Mouse (Mus musculus) ovary, postnatal 10 days (tissue): Measurements from ENCODE around the gene Samhd1.
A peak's percentile ranks its signal among the peaks of the same experiment; 100 is the strongest.
"Not testable (repeated sequence)": the region's sequence is repeated elsewhere in the genome, so short reads cannot be mapped to it uniquely, and the experiment has no call there.

ENCODE experiments used
- DNase-seq: peaks from one replicate; pipeline ENCODE4 v3.0.0; 2022; ENCODE audit warnings: low spot score

Samhd1 gene

DNA sequence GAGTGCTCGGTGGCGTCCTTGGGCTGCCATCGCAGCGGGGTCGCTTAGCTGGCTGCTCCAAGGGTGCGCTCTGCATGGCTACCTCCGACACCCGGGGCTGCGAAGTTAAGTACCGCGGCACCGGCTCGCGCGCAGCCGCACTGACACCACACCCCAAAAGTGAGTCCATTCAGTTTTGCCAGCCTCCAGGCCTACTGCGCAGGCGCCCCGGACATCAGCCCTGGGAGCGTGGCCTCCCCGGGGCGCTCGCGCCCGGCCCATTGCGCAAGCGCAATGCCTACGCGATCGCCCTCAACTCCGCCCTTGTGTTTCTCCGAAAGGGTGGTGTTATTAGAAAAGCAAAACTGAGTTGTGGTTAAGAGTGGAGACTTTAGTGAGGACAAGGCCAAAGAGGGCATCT is at the start of gene Samhd1:
Gene Samhd1 (minus strand): TSS at position 252 of the 400 bp plus-strand sequence.
- peak; percentile 86 for DNase-seq

DNA sequence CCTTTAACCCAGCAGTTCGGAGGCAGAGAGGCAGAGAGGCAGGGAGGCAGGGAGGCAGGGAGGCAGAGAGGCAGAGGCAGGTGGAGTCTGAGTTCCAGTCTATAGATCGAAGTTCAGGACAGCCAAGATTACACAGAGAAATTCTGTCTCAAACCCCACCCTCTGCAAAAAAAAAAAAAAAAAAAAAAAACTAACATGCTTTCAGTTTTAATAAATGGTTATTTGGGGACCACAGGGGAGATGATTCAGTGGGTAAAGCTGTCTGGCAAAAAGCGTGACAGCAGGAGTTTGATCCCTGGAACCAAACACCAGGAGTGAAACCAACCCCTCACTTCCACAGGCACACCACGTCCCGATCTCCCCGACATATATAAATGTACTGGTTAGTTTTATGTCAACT is 43.1 kb upstream of the Samhd1 start:
- DNase-seq, result no peak

DNA sequence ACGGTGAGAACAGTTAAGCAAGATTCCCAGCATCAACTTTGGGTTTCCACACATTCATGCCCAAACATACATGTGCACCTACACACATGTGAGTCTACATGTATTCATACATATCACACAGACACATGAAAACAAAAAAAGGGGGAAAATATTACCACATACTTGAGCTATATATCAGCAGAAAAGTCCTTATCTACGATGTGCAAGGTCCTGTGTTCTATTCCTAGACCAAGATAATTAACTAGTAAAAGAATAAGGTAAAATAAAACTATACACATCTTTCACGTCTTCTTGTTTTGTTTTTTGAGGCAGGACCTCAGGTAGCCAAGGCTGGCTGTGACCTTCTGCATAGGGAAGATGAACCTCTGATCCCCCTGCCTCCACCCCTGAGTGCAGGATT is 41.2 kb upstream of the Samhd1 start:
- DNase-seq, result no peak

DNA sequence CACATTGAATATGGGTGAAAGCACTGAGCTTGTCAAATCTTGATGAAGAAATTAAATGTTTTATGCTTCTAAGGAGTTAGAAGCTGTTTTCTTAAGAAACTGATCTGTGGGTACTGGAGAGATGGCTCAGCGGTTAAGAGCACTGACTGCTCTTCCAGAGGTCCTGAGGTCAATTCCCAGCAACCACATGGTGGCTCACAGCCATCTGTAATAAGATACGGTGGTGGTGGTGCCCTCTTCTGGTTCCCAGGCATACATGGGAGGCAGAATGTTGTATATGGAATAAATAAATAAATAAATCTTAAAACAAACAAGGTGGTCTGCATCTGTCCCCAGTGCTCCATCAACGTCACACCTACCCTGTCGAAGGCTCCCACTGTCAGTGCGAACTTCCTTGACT is 39.4 kb upstream of the Samhd1 start:
- DNase-seq, result no peak

DNA sequence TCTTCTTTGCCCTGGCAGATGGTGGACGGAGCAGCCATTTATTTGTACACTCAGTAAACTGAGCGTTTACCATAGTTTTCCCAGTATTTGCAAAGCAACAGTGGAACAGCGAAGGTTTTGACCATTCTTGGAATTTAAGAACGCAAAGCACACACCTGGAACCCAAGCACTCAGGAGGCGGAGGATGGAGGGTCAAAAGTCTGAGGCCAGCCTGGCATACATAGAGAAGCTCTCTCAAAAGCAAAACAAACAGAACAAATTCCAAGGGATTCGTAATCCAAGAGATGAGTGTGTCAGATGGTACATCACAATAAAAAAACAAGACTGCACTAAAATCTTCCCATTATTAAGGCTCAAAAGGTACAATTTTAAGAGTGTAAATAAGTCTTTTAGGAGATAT is 38.5 kb upstream of the Samhd1 start:
- no peak for DNase-seq

DNA sequence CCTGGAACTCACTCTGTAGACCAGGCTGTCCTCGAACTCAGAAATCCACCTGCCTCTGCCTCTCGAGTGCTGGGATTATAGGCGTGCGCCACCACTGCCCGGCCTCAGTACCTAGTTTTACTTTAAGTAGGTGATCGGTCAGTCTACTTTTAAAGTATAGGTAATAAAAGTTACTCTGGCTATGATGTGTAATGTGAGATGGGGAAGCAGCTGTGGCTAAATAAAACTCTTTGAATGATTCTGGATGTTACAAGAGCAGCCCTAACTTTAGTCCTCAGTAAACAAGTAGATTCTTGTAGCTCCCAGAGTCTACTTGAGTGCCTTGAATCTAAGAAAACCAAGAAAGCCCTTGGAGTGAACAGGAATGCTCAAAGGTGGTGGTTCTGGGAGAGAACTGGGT is 37.9 kb upstream of the Samhd1 start:
- no peak for DNase-seq

DNA sequence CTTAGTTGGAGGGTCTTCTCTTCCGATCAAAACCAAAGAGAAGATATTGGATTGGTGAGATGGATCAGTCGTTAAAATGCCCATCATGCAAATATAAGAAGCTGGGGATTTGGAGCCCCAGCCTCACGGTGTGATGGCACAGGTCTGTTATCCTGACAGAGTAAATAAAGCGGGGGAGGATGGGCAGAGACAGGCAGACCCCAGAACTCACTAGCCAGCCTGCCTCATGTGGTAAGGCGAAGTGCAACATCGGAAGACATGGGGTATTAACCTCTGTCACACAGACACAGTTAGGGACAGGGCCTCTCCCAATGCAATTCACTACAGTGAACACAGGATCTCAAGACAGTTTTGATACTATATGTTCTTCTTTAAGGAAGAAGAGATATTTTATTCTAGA is 35.6 kb upstream of the Samhd1 start:
- DNase-seq, result no peak

DNA sequence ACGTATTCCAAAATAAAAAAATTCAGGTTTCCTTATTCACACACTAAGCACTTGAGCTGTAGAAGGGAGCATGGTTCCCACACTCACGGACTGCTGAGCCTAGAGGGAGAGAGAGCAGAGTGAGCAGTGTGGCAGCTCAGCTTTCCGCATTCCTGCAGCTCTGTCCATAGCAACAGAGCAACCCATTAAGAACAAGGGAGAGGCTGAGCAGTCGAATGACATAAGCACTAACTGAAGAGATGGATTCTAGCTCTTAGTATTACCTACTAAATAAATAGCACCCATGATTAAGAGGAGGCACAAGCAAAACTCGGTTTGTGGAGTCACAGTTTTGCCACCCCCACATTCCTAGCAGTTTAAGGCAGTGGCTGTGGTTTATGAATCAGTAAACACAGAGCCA is 35.1 kb upstream of the Samhd1 start:
- no peak for DNase-seq

DNA sequence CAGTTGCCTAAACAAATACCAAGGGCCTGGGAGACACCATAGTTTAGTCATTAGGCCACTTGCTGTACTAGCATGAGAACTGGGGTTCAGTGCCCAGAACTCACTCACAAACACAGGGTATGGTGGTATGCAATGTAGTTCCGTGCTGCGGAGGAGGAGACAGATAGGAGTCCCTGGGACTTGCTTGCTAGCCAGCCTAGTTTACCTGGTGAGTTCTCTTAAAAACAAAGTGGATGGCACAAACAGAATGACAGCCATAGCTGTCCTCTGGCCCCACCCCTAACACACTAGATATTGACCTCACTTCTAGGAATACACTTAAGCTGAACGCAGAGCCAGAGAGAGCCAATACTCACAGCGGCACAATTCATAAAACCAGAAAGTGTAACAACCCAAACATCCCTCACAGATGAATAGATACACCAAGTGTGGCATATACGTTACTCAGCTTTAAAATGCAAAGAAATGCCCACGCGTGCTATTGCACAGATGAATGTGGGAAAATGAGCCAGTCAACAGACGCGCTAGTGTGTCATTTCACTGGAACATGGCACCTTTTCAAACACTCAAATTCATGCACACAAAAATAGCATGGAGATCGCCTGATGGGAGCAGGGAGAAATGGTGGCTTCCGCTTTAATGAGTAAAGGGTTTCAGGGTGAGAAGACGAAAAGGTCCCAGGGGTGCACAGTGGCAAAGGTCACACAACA is 31.5 kb upstream of the Samhd1 start:
- DNase-seq, result no peak

DNA sequence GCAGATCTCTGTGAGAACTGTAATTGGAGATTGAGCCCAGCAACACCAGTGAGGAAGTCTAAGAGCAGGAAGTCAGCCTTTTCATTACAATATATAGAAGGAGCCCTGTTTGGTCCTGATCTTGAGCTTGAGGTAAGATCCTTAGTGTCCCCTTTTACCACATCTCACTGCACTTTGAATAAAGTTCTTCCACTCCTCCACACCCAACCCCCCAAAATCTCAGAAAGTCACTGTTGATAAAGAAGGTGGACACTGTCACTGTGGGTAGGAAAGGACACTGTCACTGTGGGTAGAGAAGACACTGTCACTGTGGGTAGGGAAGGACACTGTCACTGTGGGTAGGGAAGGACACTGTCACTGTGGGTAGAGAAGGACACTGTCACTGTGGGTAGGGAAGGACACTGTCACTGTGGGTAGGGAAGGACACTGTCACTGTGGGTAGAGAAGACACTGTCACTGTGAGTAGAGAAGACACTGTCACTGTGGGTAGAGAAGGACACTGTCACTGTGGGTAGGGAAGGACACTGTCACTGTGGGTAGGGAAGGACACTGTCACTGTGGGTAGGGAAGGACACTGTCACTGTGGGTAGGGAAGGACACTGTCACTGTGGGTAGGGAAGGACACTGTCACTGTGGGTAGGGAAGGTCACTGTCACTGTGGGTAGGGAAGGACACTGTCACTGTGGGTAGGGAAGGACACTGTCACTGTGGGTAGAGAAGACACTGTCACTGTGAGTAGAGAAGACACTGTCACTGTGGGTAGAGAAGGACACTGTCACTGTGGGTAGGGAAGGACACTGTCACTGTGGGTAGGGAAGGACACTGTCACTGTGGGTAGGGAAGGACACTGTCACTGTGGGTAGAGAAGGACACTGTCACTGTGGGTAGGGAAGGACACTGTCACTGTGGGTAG is 30.5 kb upstream of the Samhd1 start:
- not testable (repeated sequence) for DNase-seq

DNA sequence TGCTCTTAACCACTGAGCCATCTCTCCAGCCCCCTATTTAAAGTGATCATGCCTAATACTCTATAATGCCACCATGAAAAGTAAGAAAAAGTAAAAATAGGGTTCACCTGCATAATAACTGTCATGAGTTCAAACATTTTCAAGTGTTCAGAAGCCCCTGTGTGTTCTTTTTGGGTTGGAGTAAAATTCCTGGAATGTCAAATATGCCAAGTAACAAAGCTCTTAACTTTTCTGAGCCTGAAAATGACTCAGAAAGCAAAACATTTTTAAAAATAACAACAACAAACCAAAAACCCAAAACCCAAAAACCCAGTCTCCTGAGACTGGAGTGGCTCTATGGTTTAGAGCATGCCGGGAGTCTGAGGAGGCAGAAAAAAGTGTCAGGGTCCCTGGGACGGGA is 29.0 kb upstream of the Samhd1 start:
- no peak for DNase-seq

DNA sequence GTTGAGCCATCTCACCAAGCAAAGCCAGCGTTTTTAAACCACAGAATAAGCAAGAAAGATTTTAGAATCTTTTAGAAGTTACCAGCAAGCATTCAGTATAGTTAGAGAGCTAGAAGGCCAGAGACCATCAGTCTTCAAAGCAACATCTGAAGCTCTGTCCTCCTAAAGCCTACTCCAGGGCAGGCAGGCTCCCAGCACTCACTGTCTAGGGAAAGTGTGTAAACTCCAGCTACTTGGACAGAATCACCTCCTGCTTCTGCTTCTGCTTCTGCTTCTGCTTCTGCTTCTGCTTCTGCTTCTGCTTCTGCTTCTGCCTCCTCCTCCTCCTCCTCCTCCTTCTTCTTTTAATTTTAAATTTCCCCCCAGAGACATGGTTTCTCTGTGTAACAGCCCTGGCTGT is 21.0 kb upstream of the Samhd1 start:
- no peak for DNase-seq

DNA sequence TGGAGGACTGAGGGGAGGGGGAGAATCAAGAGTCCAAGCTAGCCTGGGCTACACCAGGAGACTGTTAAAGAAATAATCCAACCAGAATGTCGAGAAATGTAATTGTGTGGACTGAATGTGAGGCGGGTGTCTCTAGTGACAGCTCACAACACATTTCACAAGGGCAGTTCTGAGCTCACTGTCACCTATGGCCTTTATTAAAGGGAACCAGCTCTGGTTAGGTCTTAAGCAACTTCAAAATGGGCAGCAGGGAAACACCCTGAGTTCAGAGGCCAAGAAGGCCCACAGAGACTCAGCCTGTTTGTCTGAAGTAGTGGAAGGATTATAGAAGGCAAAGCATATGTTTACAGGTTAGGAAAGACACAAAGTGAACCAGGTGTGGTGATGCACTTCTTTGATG is 18.2 kb upstream of the Samhd1 start:
- DNase-seq, result no peak

DNA sequence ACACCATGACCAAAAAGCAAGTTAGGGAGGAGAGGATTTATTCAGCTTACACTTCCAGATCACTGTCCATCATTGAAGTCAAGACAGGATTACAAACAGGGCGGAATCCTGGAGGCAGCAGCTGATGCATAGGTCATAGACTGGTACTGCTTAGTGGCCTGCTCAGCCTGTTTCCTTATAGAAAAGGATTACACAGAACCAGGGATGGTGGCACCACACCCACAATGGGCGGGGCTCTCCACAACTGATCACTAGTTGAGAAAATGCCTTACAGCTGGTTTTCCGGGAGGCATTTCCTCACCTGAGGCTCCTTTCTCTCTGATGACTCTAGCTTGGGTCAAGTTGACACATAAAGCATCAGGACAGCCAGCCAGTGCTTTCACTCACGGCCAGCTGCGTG is 13.4 kb upstream of the Samhd1 start:
- DNase-seq, result no peak

DNA sequence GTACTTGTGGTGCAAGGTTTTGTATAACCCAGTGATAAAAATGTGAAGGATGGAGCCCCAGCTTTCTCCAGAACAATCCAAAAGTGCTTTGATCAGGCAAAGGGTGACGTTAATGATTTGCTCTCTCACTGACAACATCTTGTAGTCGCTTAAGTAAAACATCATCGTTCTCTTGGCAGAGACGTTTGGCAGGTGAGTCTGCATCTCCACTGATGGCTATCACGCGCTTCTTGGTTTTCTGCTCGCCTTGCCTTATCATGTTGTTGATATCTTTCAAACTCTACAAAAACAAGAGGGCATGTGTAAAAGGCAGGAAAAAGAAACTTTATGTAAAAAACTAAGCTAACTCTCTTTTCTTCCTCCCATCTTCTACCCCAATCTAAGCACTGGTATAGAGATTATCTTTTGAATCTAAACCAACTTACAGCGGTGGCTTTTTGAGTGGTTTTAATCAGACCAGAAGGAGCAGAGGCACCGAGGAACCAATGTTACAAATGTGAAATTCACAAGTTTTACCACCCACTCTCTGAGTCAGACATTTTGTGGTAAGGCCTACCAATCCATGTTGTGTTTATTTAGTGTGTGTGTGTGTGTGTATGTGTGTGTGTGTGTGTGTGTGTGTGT is 12.4 kb upstream of the Samhd1 start:
- DNase-seq, result no peak

DNA sequence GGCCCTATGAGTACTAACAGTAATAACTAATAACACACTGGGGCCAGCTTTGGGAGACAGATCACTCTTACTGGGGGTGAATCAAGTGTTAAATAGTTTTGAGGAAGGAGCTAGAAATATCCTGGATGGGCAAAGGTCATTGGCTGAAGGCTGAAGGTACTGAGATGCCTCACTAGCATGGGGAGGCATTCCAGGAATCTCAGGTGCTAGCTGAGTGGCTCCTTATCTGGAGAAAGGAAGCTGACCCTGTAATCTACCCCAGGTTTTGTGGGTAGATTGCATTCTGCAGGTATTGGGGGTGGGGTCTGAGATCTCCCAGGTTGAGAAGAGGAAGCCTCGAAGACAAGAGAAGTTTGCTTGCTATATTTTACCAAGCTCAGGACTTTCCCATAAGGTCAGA is 10.1 kb upstream of the Samhd1 start:
- no peak for DNase-seq

DNA sequence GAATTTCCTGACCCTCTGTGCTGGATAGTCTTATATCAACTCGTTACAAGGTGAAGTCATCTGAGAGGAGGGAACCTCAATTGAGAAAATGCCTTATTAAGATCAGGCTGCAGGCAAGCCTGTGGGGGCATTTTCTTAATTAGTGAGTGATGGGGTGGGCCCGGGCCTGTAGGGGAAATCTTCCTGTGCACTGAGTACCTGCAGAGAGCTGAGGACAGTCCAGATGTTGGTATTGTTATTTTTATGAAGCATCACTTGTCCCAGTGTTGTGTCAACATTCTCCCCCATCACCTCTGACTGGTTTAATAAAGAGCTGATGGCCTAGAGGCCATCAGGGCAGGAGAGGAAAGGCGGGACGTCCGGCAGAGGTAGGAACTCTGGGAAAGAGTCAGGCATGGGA is 9.1 kb upstream of the Samhd1 start:
- no peak for DNase-seq

DNA sequence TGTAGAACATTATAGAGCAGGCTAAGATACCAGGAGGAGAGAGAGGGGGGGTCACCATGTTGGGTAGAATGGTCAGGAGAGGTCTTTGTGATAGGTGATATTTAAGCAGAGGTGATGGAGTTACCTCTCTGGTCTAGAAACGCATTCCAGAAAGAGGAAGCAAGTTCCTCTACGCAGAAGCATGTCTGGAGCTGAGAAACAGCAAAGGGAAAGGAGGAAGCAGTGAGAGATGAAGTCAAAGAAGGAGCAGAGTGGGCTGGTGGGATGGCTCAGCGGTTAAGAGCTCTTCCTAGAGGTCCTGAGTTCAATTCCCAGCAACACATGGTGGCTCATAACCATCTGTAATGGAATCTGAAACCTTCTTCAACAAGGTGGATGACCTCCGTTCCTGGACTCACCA is 6.9 kb upstream of the Samhd1 start:
- no peak for DNase-seq

DNA sequence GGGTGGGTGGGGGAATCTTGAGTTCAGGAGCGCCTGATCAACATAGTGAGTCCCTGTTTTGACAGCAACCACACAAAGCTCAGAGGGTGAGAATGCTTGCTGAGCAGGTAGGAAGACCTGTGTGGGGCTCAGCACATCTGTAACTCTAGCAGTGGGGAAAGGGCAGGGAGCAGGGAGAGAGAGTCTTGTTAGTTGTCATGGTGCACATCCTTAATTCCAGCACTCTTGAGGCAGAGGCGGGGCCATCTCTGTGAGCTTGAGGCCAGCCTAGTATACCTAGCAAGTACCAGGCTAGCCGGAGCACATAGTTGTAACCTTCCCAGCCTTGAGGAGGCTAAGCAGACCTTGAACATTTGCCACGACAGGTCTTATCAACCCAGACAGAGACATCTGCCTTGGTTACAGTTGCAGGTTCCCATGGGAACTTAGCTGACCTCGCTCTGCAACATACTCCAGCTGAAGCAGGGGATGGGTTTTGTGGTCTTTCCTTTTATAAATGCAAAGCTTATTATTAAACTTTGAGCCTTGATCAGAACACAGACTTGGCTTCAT is 4.3 kb upstream of the Samhd1 start:
- no peak for DNase-seq

DNA sequence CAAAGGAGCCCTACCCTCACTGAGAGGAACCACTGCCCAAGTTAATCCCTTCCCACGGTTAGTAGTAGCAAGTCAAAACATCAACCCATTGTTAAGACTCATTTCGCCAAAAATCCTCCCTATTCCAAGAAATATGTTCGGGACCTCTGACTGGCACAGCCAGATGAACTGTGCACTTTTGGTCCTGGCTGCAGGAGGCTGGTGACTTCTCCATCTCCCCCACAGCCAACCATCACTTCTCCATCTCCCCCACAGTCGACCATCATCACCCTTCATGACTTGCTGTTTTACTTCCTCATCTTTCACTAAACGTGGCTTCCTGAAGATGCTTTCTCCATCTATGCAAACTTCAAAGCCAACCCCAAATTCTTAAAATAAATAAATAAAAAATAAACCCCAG is 3.7 kb upstream of the Samhd1 start:
- no peak for DNase-seq

DNA sequence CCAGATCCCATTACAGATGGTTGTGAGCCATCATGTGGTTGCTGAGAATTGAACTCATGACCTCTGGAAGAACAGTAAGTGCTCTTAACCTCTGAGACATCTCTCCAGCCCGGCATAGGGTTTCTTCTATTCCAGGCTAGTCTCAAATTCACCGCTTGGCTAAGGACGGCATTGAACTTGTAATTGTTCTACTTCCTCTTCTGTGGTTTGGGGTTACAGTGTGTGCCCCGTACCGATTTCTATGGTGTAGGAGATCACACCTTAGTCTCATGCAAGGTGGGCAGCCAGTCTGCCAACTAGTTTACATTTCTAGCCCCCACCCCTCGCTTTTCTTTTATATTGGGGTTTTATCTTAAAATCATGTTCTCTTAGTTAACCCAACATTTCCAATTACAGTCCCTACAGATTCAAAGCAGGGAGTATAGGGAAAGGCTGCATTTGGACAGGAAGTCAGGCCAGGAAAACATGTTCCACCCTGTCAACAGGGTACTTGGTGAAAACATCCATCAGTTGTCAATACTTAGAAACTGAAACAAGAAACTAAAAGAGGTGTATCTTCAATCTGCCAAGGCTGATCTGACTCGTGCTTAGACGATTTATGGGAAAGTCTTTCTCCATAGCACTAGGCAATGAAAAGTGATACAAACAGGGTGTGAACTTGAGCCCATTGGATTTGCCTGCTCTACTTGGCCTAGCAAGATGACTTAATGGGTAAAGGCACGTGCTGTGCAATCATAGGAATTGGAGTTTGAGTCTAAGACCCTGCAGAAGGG is 3.1 kb upstream of the Samhd1 start:
- no peak for DNase-seq

DNA sequence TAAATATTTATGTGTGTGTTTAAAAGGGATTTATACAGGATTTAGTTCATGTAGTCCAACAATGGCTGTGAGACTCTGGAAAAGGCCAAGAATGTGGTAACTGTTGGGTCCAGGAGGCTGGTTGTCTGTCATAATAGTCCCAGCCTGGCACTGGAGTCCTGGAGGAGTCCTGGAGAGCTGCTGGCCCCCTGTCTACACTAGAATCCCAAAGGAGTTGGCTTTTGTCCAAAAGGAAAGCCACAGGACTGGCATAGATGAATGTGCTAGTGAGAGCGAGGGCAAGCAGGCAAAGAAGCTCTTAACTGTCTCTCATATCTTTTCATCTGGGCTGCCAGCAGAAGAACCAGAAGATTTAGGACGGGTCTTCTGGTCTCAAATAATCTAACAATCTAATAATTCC is 1.6 kb upstream of the Samhd1 start:
- DNase-seq, result no peak
